Mouse (Mus musculus) stomach, embryonic 16.5 days (tissue): ENCODE results near the gene Ccdc127. TPM values are rescaled to one million over a fixed set of nuclear protein-coding genes. Genes with fewer than 3 reads are reported as not detected.

ENCODE experiments used
- ATAC-seq: fragments of 200-750 bp; cut with Nextera tagmentation; 2 replicates; pipeline ENCODE4 v1.8.0; 2017; ENCODE audit warnings: moderate number of reproducible peaks, moderate TSS enrichment; ENCODE audit not compliant: insufficient read depth, low FRiP score
- H3K27ac ChIP-seq: fragments of 300-500 bp; sonication (generic); 2 replicates; pipeline ENCODE4 v1.5.1; 2014; ENCODE audit warnings: low read length
- H3K27me3 ChIP-seq: fragments of 300-500 bp; sonication (generic); 2 replicates; pipeline ENCODE4 v1.6.1; 2014; ENCODE audit warnings: low read length, control low read depth, mixed read lengths; ENCODE audit not compliant: control insufficient read depth, insufficient read depth
- H3K36me3 ChIP-seq: fragments of 300-500 bp; sonication (generic); 2 replicates; pipeline ENCODE4 v1.6.1; 2014; ENCODE audit warnings: low read length; ENCODE audit not compliant: control insufficient read depth, insufficient read depth
- H3K4me1 ChIP-seq: fragments of 300-500 bp; sonication (generic); 2 replicates; pipeline ENCODE4 v1.6.1; 2014; ENCODE audit warnings: low read length, control low read depth, mixed read lengths; ENCODE audit not compliant: control insufficient read depth, insufficient read depth
- H3K4me2 ChIP-seq: fragments of 300-500 bp; sonication (generic); 2 replicates; pipeline ENCODE4 v1.6.1; 2014; ENCODE audit warnings: low read depth, low read length, mixed read lengths
- H3K4me3 ChIP-seq: fragments of 300-500 bp; sonication (generic); replicated peaks from 2 replicates; pipeline ENCODE4 v1.5.1; 2014; ENCODE audit warnings: mild to moderate bottlenecking, low read length
- H3K9ac ChIP-seq: fragments of 300-500 bp; sonication (generic); 2 replicates; pipeline ENCODE4 v1.6.1; 2014; ENCODE audit warnings: low read length
- H3K9me3 ChIP-seq: fragments of 300-500 bp; sonication (generic); replicated peaks from 2 replicates; pipeline ENCODE4 v1.6.1; 2016; ENCODE audit warnings: low read length, control low read depth; ENCODE audit not compliant: control insufficient read depth
- WGBS: fragments of 180-500 bp; shearing (Covaris S2); extraction: QIAGEN DNeasy Blood & Tissue Kit; methylation state at CpG from one replicate; pipeline ENCODE4 v1.1.7; 2014; 5-methylcytosine and 5-hydroxymethylcytosine counted together
- microRNA counts: library from miRNA; unstranded; fragments of <30 nt; microRNA quantifications from one replicate; lab custom pipeline; 2016
- microRNA-seq: library from miRNA; unstranded; fragments of <30 nt; microRNA quantifications from one replicate; pipeline ENCODE4, GENCODE M21; 2016
- polyA plus RNA-seq: library from polyadenylated mRNA; unstranded; fragments of >200 nt; fragmentation: Nextera tagmentation; extraction: Ambion mirVana; gene quantifications from 2 replicates; pipeline ENCODE4 v1.2.1, GENCODE M21; 2015

Gene Ccdc127
- polyA plus RNA-seq, 1 experiment from 2014 or later = 53.2 TPM

DNA sequence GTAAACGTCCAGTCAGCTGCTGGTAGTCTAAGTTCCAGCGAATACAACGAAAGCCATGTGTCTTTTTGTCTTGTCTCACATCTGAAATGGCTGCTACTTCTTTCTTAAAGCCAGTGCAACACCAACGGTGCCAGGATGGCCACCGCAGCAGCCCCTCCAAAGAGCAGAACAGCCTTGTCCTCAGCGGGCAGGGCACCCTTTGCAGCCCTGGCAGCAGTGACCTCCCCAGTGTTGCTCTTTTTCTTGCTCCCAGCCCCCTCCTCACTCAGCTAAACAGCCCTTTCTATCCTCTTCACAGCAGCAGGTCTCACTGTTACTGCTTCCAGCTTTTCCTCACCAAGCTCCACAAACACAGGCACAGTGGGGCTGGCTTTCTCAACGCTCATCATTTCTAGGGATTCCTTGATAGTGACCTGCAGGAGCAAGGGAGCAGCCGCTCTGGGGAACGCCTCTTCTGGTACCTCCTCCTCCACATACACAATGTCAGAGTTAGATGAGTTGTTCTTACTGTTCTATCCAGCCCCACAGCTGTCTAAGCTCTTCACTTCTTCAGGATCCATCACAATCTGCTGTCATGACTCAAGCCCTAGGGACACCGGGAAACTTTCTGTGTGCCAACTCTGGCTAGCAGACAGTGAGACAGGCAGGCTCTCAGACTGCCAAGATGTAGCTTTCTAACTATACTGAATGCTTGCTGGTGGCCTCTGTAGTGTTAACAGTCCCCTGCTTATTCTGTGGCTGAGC is 31.6 kb downstream of the Ccdc127 start:
- Histone ChIP-seq H3K4me2 (no peak overlapping the region), H3K9ac (no peak overlapping the region), H3K27me3 (no peaks in the 10 kb centered on the region), H3K4me1 (0 out of 2 replicates have a peak, but pooled peaks cover 4% of the 10 kb centered on the region), H3K4me3 (no peak overlapping the region), H3K9me3 (no peaks in the 10 kb centered on the region), H3K36me3 (no peaks in the 10 kb centered on the region), H3K27ac (no peak overlapping the region)
- ATAC-seq = no peak
- WGBS = 62% methylated on average over 10 of the region's 10 CpGs

DNA sequence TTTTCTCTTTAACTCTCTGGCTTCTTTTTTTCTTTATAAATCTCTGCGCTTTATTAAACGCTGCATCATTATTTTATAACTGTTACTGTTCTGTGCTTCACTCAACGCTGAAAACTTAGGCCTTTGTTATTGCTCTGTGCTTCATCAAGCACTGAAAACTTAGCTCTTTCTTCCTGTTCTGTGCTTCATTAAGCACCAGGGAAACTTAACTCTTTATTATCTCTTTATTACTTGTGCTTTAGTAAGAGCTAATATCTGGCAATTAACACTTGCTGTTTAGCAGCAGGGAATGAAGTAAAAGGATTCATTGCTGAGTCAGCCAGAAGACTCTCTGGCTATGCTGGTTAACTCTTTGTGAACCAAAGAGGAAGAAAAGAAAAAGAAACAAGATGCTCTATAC is 32.2 kb downstream of the Ccdc127 start:
- H3K27me3 ChIP-seq = no peaks in the 10 kb centered on the region
- no peaks in the 10 kb centered on the region for H3K9me3 ChIP-seq
- no peak overlapping the region for H3K27ac ChIP-seq
- H3K4me3 ChIP-seq = no peak overlapping the region
- no peak overlapping the region for H3K4me2 ChIP-seq
- ATAC-seq = no peak
- 0 out of 2 replicates have a peak, but pooled peaks cover 4% of the 10 kb centered on the region for H3K4me1 ChIP-seq
- no peak overlapping the region for H3K9ac ChIP-seq
- H3K36me3 ChIP-seq = no peaks in the 10 kb centered on the region
- 38% methylated on average over 3 of the region's 3 CpGs for WGBS

DNA sequence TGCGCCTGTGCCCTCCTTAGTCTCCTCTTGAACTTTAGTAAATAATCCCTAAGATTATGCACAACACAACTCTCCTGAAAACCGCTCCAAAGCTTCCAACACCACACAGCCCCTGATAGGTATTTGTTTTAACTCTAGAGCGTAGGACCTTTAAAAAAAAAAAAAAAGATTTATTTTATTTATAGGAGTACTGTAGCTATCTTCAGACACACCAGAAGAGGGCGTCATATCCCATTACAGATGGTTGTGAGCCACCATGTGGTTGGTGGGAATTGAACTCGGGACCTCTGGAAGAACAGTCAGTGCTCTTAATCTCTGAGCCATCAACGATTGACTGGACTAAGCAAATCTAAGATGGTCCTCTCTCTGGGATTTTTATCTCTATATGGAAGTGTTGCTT is 39.6 kb downstream of the Ccdc127 start:
- Histone ChIP-seq H3K27ac (no peak overlapping the region), H3K9ac (peak overlapping the region; percentile 74; the same call in 1 of the 2 replicates), H3K4me1 (no peaks in the 10 kb centered on the region), H3K36me3 (no peaks in the 10 kb centered on the region), H3K27me3 (no peaks in the 10 kb centered on the region), H3K4me3 (peak overlapping the region; percentile 62), H3K4me2 (peak overlapping the region; percentile 79), H3K9me3 (no peaks in the 10 kb centered on the region)
- no peak for ATAC-seq
- WGBS = 63% methylated on average over 6 of the region's 6 CpGs

DNA sequence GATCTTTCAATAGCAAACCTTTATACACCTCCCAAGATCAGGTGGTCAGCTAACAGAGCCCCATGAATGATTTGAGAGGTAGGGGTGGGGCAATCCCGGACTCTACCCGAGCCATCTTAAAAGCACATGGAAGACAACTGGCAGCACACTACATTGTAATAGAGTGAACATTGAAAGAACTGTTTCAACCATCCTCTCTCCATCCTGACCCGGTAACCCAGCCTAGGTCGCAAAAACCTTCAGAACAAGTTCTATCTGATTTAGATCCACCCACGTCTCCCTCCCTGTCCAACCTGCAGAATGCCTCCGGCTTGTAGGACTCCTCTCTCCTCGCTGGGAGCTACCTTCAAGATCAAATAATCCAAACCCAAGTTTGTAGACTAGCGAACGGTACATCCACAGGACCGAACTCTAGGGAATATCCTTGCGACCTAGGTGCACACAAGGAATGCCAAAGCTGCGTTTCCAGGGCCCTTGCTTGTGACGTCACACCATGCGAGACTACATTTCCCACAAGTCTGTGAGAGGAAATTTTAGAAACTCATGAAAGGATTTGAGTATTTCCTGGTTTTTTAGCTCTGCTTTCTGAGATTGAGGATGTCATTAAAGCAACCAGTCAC is 40.4 kb downstream of the Ccdc127 start, which contains the start of gene Zfp72:
Gene Zfp72 (minus strand): TSS at position 466 of the 620 bp plus-strand sequence.
- peak within 1 kb of the TSS; percentile 74 for H3K9ac ChIP-seq
- H3K27me3 ChIP-seq = no peaks in the 10 kb centered on the region
- no peaks in the 10 kb centered on the region for H3K36me3 ChIP-seq
- no peaks in the 10 kb centered on the region for H3K4me1 ChIP-seq
- peak within 1 kb of the TSS; percentile 79 for H3K4me2 ChIP-seq
- H3K9me3 ChIP-seq = no peaks in the 10 kb centered on the region
- peak; percentile 85 for ATAC-seq
- peak within 1 kb of the TSS; percentile 62 for H3K4me3 ChIP-seq
- no peak within 1 kb of the TSS for H3K27ac ChIP-seq
- under 1% methylated on average over 14 of the region's 14 CpGs for WGBS

DNA sequence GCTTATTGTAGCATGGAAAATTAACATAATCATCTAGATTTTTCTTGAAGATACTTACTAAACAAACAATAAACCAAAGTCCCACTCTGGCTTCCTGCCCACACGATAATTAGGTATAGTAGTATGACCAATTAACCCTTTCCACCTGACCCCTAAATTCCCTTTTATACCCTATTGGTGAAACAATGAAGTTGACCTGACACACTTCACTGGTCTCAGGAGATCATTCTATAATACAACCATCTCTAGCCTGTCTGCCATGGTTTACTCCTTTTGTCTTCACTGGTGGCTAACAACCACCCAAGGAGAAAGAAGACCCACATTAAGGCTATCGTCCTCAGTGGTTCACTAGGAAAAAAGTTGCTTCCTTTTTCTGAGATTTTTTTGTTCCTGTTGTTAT is 41.0 kb downstream of the Ccdc127 start:
- Histone ChIP-seq H3K4me3 (no peak overlapping the region), H3K9ac (no peak overlapping the region), H3K9me3 (no peaks in the 10 kb centered on the region), H3K4me2 (no peak overlapping the region), H3K36me3 (no peaks in the 10 kb centered on the region), H3K4me1 (no peaks in the 10 kb centered on the region), H3K27ac (no peak overlapping the region), H3K27me3 (no peaks in the 10 kb centered on the region)
- 76% methylated on average over 2 of the region's 2 CpGs for WGBS
- no peak for ATAC-seq

DNA sequence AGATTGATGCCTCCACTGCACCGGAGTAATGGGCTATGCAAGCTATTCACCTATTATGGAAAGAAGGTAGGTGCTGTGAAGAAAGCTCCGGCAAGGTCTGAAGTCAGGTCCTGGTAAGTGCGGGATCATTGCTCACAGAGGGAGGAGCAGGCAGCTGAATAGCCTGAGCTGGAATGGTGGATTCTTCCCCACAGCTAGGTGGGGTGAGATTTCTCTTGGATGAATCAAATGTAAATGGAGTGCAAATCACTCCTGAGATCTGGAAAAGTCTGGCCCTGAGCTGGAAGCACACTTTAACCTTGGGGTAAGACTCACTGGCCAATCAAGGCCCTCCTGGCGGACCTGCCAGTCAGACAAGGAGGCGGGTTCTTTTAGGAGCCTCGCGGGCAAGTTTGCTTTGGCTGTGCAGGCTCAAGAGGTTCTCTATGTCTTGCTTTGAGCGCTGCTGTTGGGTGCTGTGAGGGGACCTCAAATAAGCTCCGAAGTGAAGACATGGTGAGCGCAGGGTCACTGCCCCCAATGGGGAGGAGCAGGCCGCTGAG is 49.3 kb downstream of the Ccdc127 start, which contains the start of gene Ftl1-ps1:
Gene Ftl1-ps1 (plus strand): TSS at position 397 of the 542 bp plus-strand sequence.
- Histone ChIP-seq H3K9me3 (no peaks in the 10 kb centered on the region), H3K4me3 (no peak within 1 kb of the TSS), H3K4me1 (no peaks in the 10 kb centered on the region), H3K36me3 (no peaks in the 10 kb centered on the region), H3K27ac (no peak within 1 kb of the TSS), H3K4me2 (no peak within 1 kb of the TSS), H3K27me3 (no peaks in the 10 kb centered on the region), H3K9ac (no peak within 1 kb of the TSS)
- ATAC-seq = no peak
- WGBS = 14% methylated on average over 11 of the region's 11 CpGs

MicroRNAs within 50 kb of the gene (microRNA counts, 519-probe panel; counts per million panel counts)
- not detected for microRNA mmu-miR-692 (lab: Ali Mortazavi, UCI)

Small RNAs within 50 kb of the gene (microRNA-seq; reads per million reads assigned to microRNA genes)
- not detected for gene Mir692-3

Other genes with a start within 250 kb of the Ccdc127 start
- 0.90 TPM in 2 replicates for gene Slc9a3, start 228.9 kb upstream of the Ccdc127 start, polyA plus RNA-seq
- 53.5 and 60.5 TPM in 2 replicates for gene Exoc3, start 141.6 kb upstream of the Ccdc127 start, polyA plus RNA-seq
- gene Ahrr, start 58.0 kb upstream of the Ccdc127 start, polyA plus RNA-seq = 0.28 and 0.72 TPM in 2 replicates
- gene Pdcd6, start 32.7 kb upstream of the Ccdc127 start, polyA plus RNA-seq = 153 and 164 TPM in 2 replicates
- 273 and 292 TPM in 2 replicates for gene Sdha, start within 50 bp of the Ccdc127 start, polyA plus RNA-seq
- gene Lrrc14b, start 13.7 kb downstream of the Ccdc127 start, polyA plus RNA-seq = not detected in 2 replicates
- 5.4 and 5.5 TPM in 2 replicates for gene Zfp72, start 40.5 kb downstream of the Ccdc127 start, polyA plus RNA-seq
- 71.9 and 216 TPM in 2 replicates for gene Ftl1-ps1, start 49.4 kb downstream of the Ccdc127 start, polyA plus RNA-seq
- 15.7 and 18.2 TPM in 2 replicates for gene Zfp825, start 143.7 kb downstream of the Ccdc127 start, polyA plus RNA-seq